Mouse (Mus musculus): ENCODE results near the gene Brd1. TPM values are rescaled to one million over a fixed set of nuclear protein-coding genes. Genes with fewer than 3 reads are reported as not detected.

The Brd1 gene
- polyA plus RNA-seq, 1 experiment from 2014 or later = 19.9 TPM

GRCm38 (mm10) chr15:88704284-88704683, 29.7 kb downstream of the Brd1 start:
- Histone ChIP-seq H3K36me3 (peaks cover 71% of the 10 kb centered on the region), H3K4me3 (replicated peaks) (no peak overlapping the region), H3K4me2 (no peak overlapping the region), H3K27ac (no peak overlapping the region), H3K9ac (no peak overlapping the region), H3K4me1 (no peaks in the 10 kb centered on the region), H3K27me3 (replicated peaks) (no peaks in the 10 kb centered on the region), H3K9me3 (no peaks in the 10 kb centered on the region)
- WGBS = 58% methylated on average over 1 of the region's 1 CpGs
- ATAC-seq (ENCODE audit: insufficient read depth, low FRiP score, low read depth) = no peak

DNA sequence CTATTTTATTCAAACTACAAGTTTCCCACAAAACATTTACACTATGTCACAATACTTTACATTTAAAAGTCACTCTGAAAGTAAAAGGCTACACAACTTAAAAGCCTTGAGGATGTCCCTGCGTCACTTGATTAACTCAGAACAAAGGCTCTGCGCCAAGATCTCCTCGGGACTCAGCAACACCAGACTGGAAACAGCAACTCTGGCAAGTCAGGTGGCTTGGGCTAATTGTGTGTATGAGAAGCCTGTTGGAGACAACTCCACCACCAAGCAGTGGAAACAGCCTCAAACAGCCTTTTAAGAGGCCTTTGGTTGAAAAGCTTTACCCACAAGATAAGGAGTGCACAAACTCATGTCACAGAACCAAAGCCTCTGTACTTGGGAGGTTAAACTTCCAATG, 31.5 kb downstream of the Brd1 start:
- Histone ChIP-seq H3K4me3 (replicated peaks) (no peak overlapping the region), H3K4me2 (no peak overlapping the region), H3K9me3 (no peaks in the 10 kb centered on the region), H3K36me3 (peaks cover 67% of the 10 kb centered on the region), H3K27me3 (replicated peaks) (no peaks in the 10 kb centered on the region), H3K27ac (no peak overlapping the region), H3K9ac (no peak overlapping the region), H3K4me1 (no peaks in the 10 kb centered on the region)
- WGBS = 77% methylated on average over 3 of the region's 3 CpGs
- ATAC-seq (ENCODE audit: insufficient read depth, low FRiP score, low read depth) = no peak

DNA sequence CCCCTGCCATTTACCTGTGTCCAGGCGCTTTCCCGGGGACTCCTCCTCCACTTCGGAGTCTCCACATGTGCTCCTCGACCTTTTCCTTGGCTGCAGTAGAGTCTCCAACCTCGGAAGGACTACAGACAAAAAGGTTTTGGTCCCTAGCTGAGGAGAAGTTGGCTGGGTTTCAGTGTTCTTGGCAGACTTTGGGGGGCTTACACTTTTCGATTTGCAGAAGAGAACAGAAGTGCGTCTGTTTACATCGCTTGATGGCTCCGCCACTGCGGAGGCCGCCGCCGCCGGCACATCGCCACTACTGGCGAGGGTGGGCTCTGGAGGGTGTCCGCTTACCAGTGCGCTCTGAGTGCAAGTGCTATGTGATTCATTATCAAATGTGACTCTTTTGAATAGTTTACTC, 33.3 kb downstream of the Brd1 start:
- ATAC-seq (ENCODE audit: insufficient read depth, low FRiP score, low read depth) = no peak
- Histone ChIP-seq H3K36me3 (peaks cover 65% of the 10 kb centered on the region), H3K9me3 (no peaks in the 10 kb centered on the region), H3K9ac (no peak overlapping the region), H3K27ac (no peak overlapping the region), H3K4me3 (replicated peaks) (no peak overlapping the region), H3K4me2 (no peak overlapping the region), H3K4me1 (no peaks in the 10 kb centered on the region), H3K27me3 (replicated peaks) (no peaks in the 10 kb centered on the region)
- WGBS = 89% methylated on average over 18 of the region's 18 CpGs

GRCm38 (mm10) chr15:88699508-88699907, 34.5 kb downstream of the Brd1 start:
- 78% methylated on average over 5 of the region's 5 CpGs for WGBS
- Histone ChIP-seq H3K9ac (no peak overlapping the region), H3K4me1 (no peaks in the 10 kb centered on the region), H3K9me3 (no peaks in the 10 kb centered on the region), H3K4me3 (replicated peaks) (no peak overlapping the region), H3K36me3 (peaks cover 68% of the 10 kb centered on the region), H3K4me2 (no peak overlapping the region), H3K27ac (no peak overlapping the region), H3K27me3 (replicated peaks) (no peaks in the 10 kb centered on the region)
- ATAC-seq (ENCODE audit: insufficient read depth, low FRiP score, low read depth) = no peak

DNA sequence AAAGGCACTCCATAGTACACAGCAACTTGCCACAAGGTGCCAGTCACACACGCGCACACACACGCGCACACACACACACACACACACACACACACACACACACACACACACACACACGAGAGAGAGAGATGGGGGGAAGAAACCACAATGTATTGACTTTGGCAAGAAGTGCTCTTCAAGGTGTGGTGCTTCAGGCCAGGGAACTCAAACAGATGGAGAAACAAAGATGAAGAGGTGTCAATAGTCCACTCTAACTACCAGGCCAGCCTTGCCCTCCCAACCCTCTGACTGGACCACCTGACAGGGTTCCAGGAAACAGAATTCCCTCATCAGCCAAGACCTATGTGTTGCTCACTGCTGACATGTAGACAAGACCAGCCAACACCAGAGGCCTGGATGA, 36.4 kb downstream of the Brd1 start:
- Histone ChIP-seq H3K27ac (no peak overlapping the region), H3K27me3 (replicated peaks) (no peaks in the 10 kb centered on the region), H3K9me3 (no peaks in the 10 kb centered on the region), H3K4me1 (no peaks in the 10 kb centered on the region), H3K9ac (no peak overlapping the region), H3K4me2 (no peak overlapping the region), H3K36me3 (peaks cover 68% of the 10 kb centered on the region), H3K4me3 (replicated peaks) (no peak overlapping the region)
- ATAC-seq (ENCODE audit: insufficient read depth, low FRiP score, low read depth) = no peak
- 98% methylated on average over 5 of the region's 5 CpGs for WGBS

- Histone ChIP-seq H3K27ac (no peak overlapping the region), H3K36me3 (peaks cover 73% of the 10 kb centered on the region), H3K4me1 (no peaks in the 10 kb centered on the region), H3K27me3 (replicated peaks) (no peaks in the 10 kb centered on the region), H3K4me2 (no peak overlapping the region), H3K9me3 (no peaks in the 10 kb centered on the region), H3K4me3 (replicated peaks) (no peak overlapping the region), H3K9ac (no peak overlapping the region)
- no peak for ATAC-seq (ENCODE audit: insufficient read depth, low FRiP score, low read depth)
- 90% methylated on average over 7 of the region's 7 CpGs for WGBS
Measured at GRCm38 (mm10) chr15:88696055-88696454, 38.0 kb downstream of the Brd1 start.

DNA sequence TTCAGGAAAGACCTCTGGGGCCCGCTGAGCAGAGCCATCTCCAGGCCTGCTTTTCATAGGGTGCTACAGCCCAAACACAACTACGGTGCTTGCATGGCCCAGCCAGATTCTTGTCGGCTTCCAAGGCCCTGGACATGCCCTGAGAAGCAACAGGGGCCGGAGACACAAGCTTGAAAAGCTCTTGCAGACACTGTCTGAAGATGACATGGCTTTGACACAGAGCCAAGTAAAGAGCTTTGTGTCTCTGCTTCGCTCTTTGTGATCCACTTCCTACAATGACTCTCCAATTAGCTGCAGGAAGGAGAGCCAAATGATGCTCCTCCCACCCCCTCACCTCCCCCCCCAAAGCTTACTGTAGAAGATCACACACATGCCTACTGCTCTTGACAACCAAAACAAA, 40.0 kb downstream of the Brd1 start:
- H3K9ac ChIP-seq = no peak overlapping the region
- H3K4me3 ChIP-seq (replicated peaks) = no peak overlapping the region
- H3K4me2 ChIP-seq = no peak overlapping the region
- no peak for ATAC-seq (ENCODE audit: insufficient read depth, low FRiP score, low read depth)
- H3K36me3 ChIP-seq = peaks cover 75% of the 10 kb centered on the region
- no peaks in the 10 kb centered on the region for H3K4me1 ChIP-seq
- H3K9me3 ChIP-seq = no peaks in the 10 kb centered on the region
- H3K27ac ChIP-seq = no peak overlapping the region
- H3K27me3 ChIP-seq (replicated peaks) = no peaks in the 10 kb centered on the region
- WGBS = 73% methylated on average over 5 of the region's 5 CpGs

- 86% methylated on average over 9 of the region's 9 CpGs for WGBS
- Histone ChIP-seq H3K4me2 (no peak overlapping the region), H3K4me3 (replicated peaks) (no peak overlapping the region), H3K27ac (no peak overlapping the region), H3K4me1 (no peaks in the 10 kb centered on the region), H3K9me3 (no peaks in the 10 kb centered on the region), H3K36me3 (peaks cover 78% of the 10 kb centered on the region), H3K27me3 (replicated peaks) (no peaks in the 10 kb centered on the region), H3K9ac (no peak overlapping the region)
- no peak for ATAC-seq (ENCODE audit: insufficient read depth, low FRiP score, low read depth)
Measured at GRCm38 (mm10) chr15:88692720-88693119, 41.3 kb downstream of the Brd1 start.

DNA sequence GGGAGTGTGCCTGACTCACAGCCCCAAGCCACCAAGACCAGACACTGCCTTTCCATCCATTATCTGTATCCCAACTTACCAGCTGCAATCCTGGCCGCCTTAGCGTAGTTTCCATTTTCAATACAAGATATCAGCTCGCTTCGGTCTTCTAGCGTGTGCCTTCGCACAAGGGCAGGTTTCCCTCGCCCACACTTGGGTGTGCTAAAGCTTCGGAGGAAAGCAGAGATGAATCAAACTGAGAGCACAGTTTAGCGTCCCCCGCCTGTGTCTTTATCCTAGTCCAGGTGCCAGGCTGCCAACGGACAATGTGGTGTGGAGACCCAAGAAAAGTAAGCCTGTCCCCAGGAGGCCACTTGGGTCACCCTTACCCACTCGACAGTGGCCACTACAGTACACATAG, 42.9 kb downstream of the Brd1 start:
- Histone ChIP-seq H3K27ac (no peak overlapping the region), H3K4me1 (no peaks in the 10 kb centered on the region), H3K9me3 (no peaks in the 10 kb centered on the region), H3K27me3 (replicated peaks) (no peaks in the 10 kb centered on the region), H3K9ac (no peak overlapping the region), H3K4me2 (no peak overlapping the region), H3K36me3 (peaks cover 75% of the 10 kb centered on the region), H3K4me3 (replicated peaks) (no peak overlapping the region)
- no peak for ATAC-seq (ENCODE audit: insufficient read depth, low FRiP score, low read depth)
- 88% methylated on average over 12 of the region's 12 CpGs for WGBS

GRCm38 (mm10) chr15:88688120-88688519, 45.9 kb downstream of the Brd1 start:
- no peaks in the 10 kb centered on the region for H3K4me1 ChIP-seq
- H3K36me3 ChIP-seq = peaks cover 52% of the 10 kb centered on the region
- H3K27me3 ChIP-seq (replicated peaks) = no peaks in the 10 kb centered on the region
- WGBS = 85% methylated on average over 10 of the region's 10 CpGs
- H3K4me2 ChIP-seq = no peak overlapping the region
- no peaks in the 10 kb centered on the region for H3K9me3 ChIP-seq
- H3K4me3 ChIP-seq (replicated peaks) = no peak overlapping the region
- H3K9ac ChIP-seq = no peak overlapping the region
- no peak overlapping the region for H3K27ac ChIP-seq
- ATAC-seq (ENCODE audit: insufficient read depth, low FRiP score, low read depth) = no peak

- Histone ChIP-seq H3K27me3 (replicated peaks) (no peaks in the 10 kb centered on the region), H3K4me3 (replicated peaks) (no peak overlapping the region), H3K27ac (no peak overlapping the region), H3K36me3 (peaks cover 49% of the 10 kb centered on the region), H3K4me2 (no peak overlapping the region), H3K9ac (no peak overlapping the region), H3K4me1 (no peaks in the 10 kb centered on the region), H3K9me3 (no peaks in the 10 kb centered on the region)
- ATAC-seq (ENCODE audit: insufficient read depth, low FRiP score, low read depth) = no peak
- 90% methylated on average over 5 of the region's 5 CpGs for WGBS
Measured at GRCm38 (mm10) chr15:88686725-88687124, 47.3 kb downstream of the Brd1 start.

- H3K4me2 ChIP-seq = no peak overlapping the region
- H3K4me3 ChIP-seq (replicated peaks) = no peak overlapping the region
- no peak overlapping the region for H3K9ac ChIP-seq
- H3K27me3 ChIP-seq (replicated peaks) = no peaks in the 10 kb centered on the region
- no peak overlapping the region for H3K27ac ChIP-seq
- 73% methylated on average over 6 of the region's 6 CpGs for WGBS
- peaks cover 24% of the 10 kb centered on the region for H3K36me3 ChIP-seq
- H3K9me3 ChIP-seq = no peaks in the 10 kb centered on the region
- H3K4me1 ChIP-seq = no peaks in the 10 kb centered on the region
- ATAC-seq (ENCODE audit: insufficient read depth, low FRiP score, low read depth) = no peak
Measured at GRCm38 (mm10) chr15:88684039-88684438, 50.0 kb downstream of the Brd1 start.

DNA sequence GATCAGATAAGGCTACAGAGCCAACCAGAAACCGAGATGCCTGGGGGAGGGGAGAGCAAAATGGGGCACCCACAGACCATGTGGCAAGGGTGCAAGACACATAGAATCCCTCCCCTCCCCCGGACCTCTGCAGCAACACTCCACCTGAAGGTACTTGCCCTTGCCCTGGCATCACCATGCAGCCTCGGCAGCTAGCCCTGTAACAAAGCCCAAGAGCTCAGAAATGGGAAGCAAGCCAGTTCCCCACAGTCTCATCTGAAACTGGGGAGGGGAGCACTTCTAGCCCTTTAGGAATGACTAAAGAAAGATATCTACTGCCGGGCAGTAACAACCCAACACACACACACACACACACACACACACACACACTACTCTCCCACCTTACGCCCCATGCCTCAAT, 53.1 kb downstream of the Brd1 start:
- Histone ChIP-seq H3K4me1 (no peaks in the 10 kb centered on the region), H3K27ac (no peak overlapping the region), H3K27me3 (replicated peaks) (no peaks in the 10 kb centered on the region), H3K4me3 (replicated peaks) (no peak overlapping the region), H3K9ac (no peak overlapping the region), H3K9me3 (no peaks in the 10 kb centered on the region), H3K4me2 (no peak overlapping the region), H3K36me3 (peaks cover 3% of the 10 kb centered on the region; the same call in 1 of the 2 replicates)
- WGBS = 70% methylated on average over 5 of the region's 5 CpGs
- no peak for ATAC-seq (ENCODE audit: insufficient read depth, low FRiP score, low read depth)
